23 mouse cellular contexts compared by ENCODE assay signal in genomic region chr1:39462036-39462435, GRCm38 (mm10). TPM values are rescaled to one million over a fixed set of nuclear protein-coding genes. Genes with fewer than 3 reads are reported as not detected.
DNase-seq lines count a peak whose midpoint lies in the region; ATAC-seq lines count a peak whose summit lies in the region.
"Had no signal": no experiment of that assay in that cellular context is flagged by ENCODE, and none has a peak within 500 bp of the region (broad histone marks: within the 10 kb centered on the region; RNA-seq: fewer than 3 reads in every experiment).

No protein-coding gene starts in this region.

- no peaks in the 10 kb centered on the region for H3K36me3 ChIP-seq in hindbrain, embryonic 13.5 days
- no peaks in the 10 kb centered on the region for H3K36me3 ChIP-seq in heart, embryonic 12.5 days
- H3K36me3 ChIP-seq: heart, embryonic 10.5 days; limb, embryonic 12.5 days; liver, embryonic 15.5 days; stomach, embryonic 15.5 days had no signal

- no peaks in the 10 kb centered on the region for H3K4me1 ChIP-seq in hindbrain, embryonic 13.5 days (replicated peaks)
- H3K4me1 ChIP-seq in heart, embryonic 12.5 days (replicated peaks) = peaks cover 38% of the 10 kb centered on the region
- H3K4me1 ChIP-seq: stomach, embryonic 15.5 days had no signal

- H3K27ac ChIP-seq in hindbrain, embryonic 13.5 days = no peak overlapping the region
- H3K27ac ChIP-seq in heart, embryonic 12.5 days (ENCODE audit: poor library complexity, severe bottlenecking) = no peak overlapping the region
- H3K27ac ChIP-seq: heart, embryonic 10.5 days; limb, embryonic 12.5 days; liver, embryonic 15.5 days; stomach, embryonic 15.5 days had no signal

- H3K4me3 ChIP-seq in hindbrain, embryonic 13.5 days = no peak overlapping the region
- H3K4me3 ChIP-seq in heart, embryonic 12.5 days = no peak overlapping the region
- H3K4me3 ChIP-seq: gastrocnemius, adult 2 months; heart, embryonic 10.5 days; limb, embryonic 12.5 days; liver, embryonic 15.5 days; stomach, embryonic 15.5 days had no signal

- no peaks in the 10 kb centered on the region for H3K9me3 ChIP-seq in hindbrain, embryonic 13.5 days
- no peaks in the 10 kb centered on the region for H3K9me3 ChIP-seq in heart, embryonic 12.5 days (replicated peaks)
- H3K9me3 ChIP-seq: G1E; heart, embryonic 10.5 days; limb, embryonic 12.5 days; liver, embryonic 15.5 days; stomach, embryonic 15.5 days had no signal

- H3K4me2 ChIP-seq in hindbrain, embryonic 13.5 days = no peak overlapping the region
- no peak overlapping the region for H3K4me2 ChIP-seq in heart, embryonic 12.5 days
- H3K4me2 ChIP-seq: limb, embryonic 12.5 days; liver, embryonic 15.5 days; midbrain, embryonic 11.5 days; stomach, embryonic 15.5 days had no signal

- peak; percentile 29 for DNase-seq in cerebellum, adult 9-10 months
- peak; percentile 41 to 59 for DNase-seq in left cerebral cortex, adult 18-20 months (ENCODE audit: low spot score in 2 of 2)
- no peak for DNase-seq in left cerebral cortex, postnatal 10 days (ENCODE audit: extremely low spot score in 1 of 2, low spot score in 2 of 2)
- peak; percentile 80 for DNase-seq in brain, adult 2 months (ENCODE audit: low read depth, low spot score)
- DNase-seq in layer of hippocampus, adult 9-10 months (ENCODE audit: low spot score) = peak; percentile 32
- DNase-seq: adrenal gland, postnatal 14 days; cerebellum, postnatal 25 days; embryo, embryonic 11 days; gastrocnemius, adult 2 months; heart, postnatal 10 days; kidney, adult 8-10 months; kidney, postnatal 14 days; thymus, adult 18-20 months had no signal

- H3K27me3 ChIP-seq in hindbrain, embryonic 13.5 days = no peaks in the 10 kb centered on the region
- H3K27me3 ChIP-seq in heart, embryonic 12.5 days (replicated peaks) = no peaks in the 10 kb centered on the region
- H3K27me3 ChIP-seq: limb, embryonic 12.5 days; liver, embryonic 15.5 days; stomach, embryonic 15.5 days had no signal

- WGBS in hindbrain, embryonic 13.5 days = 84% methylated on average over 13 of the region's 13 CpGs
- 90% methylated on average over 13 of the region's 13 CpGs for WGBS in heart, embryonic 12.5 days

- intact Hi-C loops in left cerebral cortex, postnatal 10 days (cut with DNase I) = no loop called here

- no peak overlapping the region for H3K9ac ChIP-seq in hindbrain, embryonic 13.5 days
- no peak overlapping the region for H3K9ac ChIP-seq in heart, embryonic 12.5 days
- H3K9ac ChIP-seq: limb, embryonic 12.5 days; liver, embryonic 15.5 days; stomach, embryonic 15.5 days had no signal

- no peak for ATAC-seq in cerebellum, adult (ENCODE audit: insufficient number of reproducible peaks, low FRiP score, low TSS enrichment)
- ATAC-seq in hindbrain, embryonic 13.5 days (ENCODE audit: low FRiP score) = no peak
- ATAC-seq in heart, embryonic 12.5 days (ENCODE audit: insufficient number of reproducible peaks, low FRiP score) = no peak
- ATAC-seq: lung, postnatal 0 days had no signal

RNA-seq across cellular contexts. Expression of gene Tbc1d8, which starts 16.5 kb away (rescaled TPM):
- 10 to 100 TPM; 19.3 to 20.5 TPM for total RNA-seq in left cerebral cortex, adult 18-20 months (2021)
- total RNA-seq in left cerebral cortex, postnatal 10 days (2021) = 10 to 100 TPM; 17.7 to 19.2 TPM
- polyA plus RNA-seq in hindbrain, embryonic 13.5 days (2015; fragmentation: Nextera tagmentation; extraction: Ambion mirVana) = 8.2 and 8.5 TPM in 2 replicates
- 14.1 and 15.5 TPM in 2 replicates for polyA plus RNA-seq in heart, embryonic 12.5 days (2016; fragmentation: Nextera tagmentation; extraction: Ambion mirVana)

Comparison
In these comparisons a context has a peak if more than half of its experiments do, and no peak if none do; other contexts are left out.
1. DNase-seq: peak in cerebellum, adult 9-10 months (single experiment), left cerebral cortex, adult 18-20 months (2 of 2), brain, adult 2 months (single experiment) and layer of hippocampus, adult 9-10 months (single experiment); none in left cerebral cortex, postnatal 10 days (0 of 2).